Mouse (Mus musculus) left cerebral cortex, postnatal 14 days (tissue): ENCODE results near the gene Sh2d2a. TPM values are rescaled to one million over a fixed set of nuclear protein-coding genes. Genes with fewer than 3 reads are reported as not detected.
A peak's percentile ranks its signal among the peaks of the same experiment; 100 is the strongest.
"Not testable (repeated sequence)": the region's sequence is repeated elsewhere in the genome, so short reads cannot be mapped to it uniquely, and the experiment has no call there.

ENCODE experiments used
- DNase-seq, 2 experiments: peaks; one replicate each; pipeline ENCODE4 v3.0.0; 2021 to 2022; ENCODE audit warnings: low spot score in 2 of 2, mixed read lengths in 1 of 2
- intact Hi-C: fragments of 180-260 bp; cut with DNase I; formaldehyde crosslinking; loops from one replicate; pipeline ENCODE4 v1.15.1; 2025
- total RNA-seq, 2 experiments: library from RNA; stranded (reverse); gene quantifications; 2 replicates each; pipeline ENCODE4 v1.2.3; 2021

Sh2d2a gene
- total RNA-seq, 2 experiments from 2014 or later = not detected

DNA sequence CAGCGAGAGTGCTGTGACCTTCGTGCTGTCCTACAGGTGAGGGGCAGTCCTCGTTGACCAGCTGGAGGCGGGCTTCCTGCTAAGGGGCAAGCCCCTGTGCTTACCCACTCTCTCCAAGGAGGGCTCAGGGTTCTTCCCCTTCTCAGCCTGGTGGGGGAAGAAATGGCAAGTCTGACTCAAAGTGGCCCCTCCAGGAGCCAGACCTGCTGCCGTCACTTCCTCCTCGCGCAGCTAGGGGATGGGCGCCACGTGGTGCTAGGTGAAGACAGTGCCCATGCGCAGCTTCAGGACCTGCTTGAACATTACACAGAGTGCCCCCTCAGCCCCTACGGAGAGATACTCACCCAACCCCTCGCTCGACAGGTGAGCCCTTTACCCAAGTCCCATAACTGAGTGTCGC, 2.6 kb downstream of the Sh2d2a start:
- intact Hi-C loops = no loop called here

DNA sequence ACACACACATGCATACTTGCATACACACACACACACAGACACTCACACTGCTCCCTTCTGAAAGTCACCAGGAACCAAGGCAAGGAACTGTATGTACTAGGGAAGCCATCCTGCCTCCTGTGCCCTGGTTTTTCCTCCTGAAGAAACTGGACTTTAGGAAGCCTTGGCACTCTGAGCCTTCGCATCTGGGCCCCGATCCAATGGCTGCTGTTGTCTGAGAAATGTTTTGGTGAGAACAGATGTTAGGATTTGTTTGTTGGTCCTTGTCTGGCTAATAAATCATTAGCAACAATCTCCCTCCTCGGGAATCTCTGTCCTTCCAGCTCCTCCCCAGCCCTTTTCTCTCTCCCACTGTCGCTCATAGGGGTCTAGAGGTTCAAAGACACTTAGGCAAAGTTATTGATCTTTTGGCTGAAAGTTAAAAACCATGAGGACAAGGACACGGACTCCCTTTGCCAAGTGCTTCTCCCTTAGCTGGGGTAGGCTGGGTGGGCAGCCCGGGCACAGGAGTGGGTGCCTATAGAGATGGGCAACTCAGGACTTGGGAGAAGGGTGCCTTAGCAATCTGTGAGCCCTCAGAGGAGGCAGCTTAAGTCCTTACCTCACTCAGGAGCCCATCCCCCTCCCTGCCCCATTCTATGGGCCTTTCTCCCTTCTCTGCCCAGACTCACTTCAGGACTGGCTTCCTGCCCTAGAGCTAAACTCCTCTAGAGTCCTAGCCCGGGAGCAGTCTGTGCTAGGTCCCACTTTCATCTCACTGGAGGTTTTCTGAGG, 8.4 kb downstream of the Sh2d2a start:
- intact Hi-C loops = loop anchor here (5.0 kb wide), 1 partner anchor 83 kb away; no protein-coding TSS in a partner anchor
- DNase-seq = peak; percentile 11 to 22

More for the DNA sequence above, 2.6 kb downstream of the Sh2d2a start:
- DNase-seq = no peak

DNA sequence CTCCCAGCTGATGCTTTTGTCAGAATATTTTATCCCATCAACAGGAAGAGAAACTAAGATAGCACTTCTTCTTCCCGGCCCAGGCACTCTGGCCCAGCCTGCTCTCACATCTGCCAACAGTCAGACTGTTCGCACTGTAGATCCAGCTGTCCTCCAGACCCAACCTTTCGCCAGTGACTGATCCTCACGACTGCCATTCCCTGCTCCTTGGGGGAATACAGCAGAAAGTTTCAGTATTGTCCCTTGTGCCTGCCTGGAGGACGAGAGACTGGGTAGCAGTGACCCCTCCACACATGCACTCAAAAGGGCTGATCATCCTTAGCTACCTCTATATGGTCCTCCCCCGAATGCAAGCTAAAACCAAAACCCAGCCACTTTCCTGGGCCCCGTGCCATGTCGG, 9.4 kb downstream of the Sh2d2a start:
- DNase-seq = no peak
- intact Hi-C loops = loop anchor here (5.0 kb wide), 1 partner anchor 84 kb away; no protein-coding TSS in a partner anchor

DNA sequence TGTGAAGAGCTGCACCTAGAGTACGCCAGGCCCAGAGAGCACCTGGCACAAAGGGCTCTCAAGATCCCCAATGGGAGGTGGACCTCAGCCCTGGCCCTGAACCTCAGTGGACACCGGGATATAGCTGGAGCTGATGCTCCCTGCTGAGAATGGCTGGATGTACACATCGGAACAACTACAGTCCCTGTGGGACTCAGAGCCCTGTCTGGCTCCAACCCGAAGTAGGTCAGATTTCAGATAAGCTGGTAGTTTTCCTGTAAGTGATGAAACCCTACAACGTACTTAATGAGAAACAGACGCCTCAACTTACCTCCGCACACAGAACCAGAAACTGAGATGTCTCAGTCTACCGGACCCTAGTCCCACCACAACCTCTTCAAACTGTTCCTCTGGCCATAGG, 11.1 kb downstream of the Sh2d2a start:
- DNase-seq = no peak
- intact Hi-C loops = loop anchor here (5.0 kb wide), 1 partner anchor 85 kb away; no protein-coding TSS in a partner anchor

DNA sequence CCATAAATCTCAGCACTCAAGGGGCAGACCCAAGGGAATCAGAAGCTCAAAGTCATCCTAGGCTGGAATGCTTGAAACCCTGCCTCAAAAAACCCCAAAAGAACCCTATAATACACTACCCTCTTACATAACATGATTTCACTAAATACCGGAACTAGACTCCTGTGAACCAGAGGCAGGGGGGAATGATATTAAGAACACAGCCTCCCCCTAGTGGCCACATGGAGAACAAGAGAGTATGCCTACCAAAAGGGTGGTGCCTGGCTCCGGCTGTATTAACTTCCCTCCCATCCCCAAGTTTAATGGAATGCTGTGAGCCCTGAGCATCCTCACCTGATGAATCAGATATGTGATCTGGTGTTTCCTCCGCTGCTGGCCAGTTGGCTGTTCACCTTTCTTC, 13.3 kb downstream of the Sh2d2a start:
- intact Hi-C loops = loop anchor here (5.0 kb wide), 1 partner anchor 88 kb away; no protein-coding TSS in a partner anchor
- DNase-seq = peak; percentile 79 to 80

DNA sequence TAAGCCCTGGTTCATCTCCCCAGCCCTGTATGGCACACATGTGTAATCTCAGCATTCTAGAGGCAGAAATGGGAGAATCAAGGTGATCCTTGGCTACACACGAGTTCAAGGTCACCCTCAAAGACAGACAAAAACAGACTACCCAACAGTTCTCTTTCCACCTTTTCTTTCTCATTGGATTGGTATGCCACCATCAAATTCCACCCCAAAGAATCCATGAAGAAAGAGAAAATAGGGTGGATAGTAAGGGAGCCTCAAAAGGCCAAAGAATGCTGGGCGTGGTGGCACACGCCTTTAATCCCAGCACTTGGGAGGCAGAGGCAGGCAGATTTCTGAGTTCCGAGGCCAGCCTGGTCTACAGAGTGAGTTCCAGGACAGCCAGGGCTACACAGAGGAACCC, 17.6 kb downstream of the Sh2d2a start:
- DNase-seq, intact Hi-C loops: not testable (repeated sequence)

DNA sequence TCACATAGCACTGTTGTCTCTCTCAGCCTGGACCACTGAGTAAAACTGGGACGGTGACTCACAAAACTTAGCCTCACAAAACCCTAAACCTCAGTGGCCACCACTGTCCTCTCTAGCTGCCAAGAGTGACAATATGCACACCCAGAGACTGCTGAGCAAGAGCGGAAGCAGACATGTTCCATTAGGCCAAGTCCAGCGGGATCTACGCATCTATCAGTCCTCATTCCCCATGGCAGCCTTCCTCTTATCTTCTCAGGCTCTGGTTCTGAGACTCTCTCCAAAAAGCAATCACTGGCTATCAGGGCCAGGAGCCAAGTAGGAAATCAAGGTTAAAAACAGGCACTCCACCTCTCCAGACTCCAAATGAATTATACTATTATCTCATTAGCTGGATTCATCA, 31.2 kb downstream of the Sh2d2a start:
- no peak for DNase-seq
- intact Hi-C loops = no loop called here

DNA sequence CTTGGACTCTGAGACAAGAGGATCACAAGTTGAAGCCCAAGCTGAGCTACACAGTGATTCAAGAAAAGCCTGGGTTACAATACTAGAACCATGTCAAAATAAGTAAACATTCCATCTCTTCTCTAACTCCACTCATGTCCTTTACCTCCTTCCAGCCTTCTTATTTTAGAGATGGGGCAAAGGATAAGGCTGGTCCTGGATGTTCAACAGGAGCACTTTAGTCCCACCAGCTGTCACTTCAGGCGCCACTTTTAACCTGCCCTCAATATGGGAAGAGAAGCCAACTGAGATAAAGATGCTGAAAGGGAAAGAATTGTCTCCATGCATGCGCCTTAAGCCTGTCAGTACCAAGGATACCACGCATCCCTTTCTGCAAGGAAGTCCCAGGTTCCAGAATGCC, 37.7 kb downstream of the Sh2d2a start:
- no peak for DNase-seq
- intact Hi-C loops = loop anchor here (2.0 kb wide), 1 partner anchor 47 kb away; the partner anchor contains the start of genes Isg20l2 and Rrnad1

DNA sequence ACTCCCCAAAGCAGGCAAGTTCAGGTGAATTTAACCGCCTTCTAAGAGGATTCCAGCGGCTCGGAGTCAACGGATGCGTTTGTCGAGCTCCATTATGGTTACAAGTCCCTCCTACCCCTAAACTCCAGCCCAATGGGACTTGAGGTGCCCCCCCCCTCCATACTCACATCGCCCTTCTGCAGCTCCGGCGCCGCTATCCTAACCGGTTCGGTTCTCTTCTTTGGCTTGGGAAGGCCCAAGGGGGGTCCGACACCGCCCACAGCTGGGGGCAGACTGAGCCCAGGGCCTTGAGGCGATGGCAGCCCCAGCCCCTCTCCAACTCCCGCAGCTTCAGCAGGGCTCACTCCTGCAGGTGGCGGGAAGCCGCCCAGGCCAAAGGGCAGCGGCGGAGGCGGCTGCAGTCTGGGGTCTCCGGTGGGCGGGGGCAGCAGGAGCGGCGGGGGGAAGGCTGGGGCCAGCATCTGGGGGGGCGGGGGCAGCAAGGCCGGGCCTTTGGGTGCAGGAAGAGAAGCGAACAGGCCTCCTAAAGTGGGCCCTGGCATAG, 38.2 kb downstream of the Sh2d2a start:
- DNase-seq = peak; percentile 34 to 60
- intact Hi-C loops = loop anchor here (2.0 kb wide), 1 partner anchor 46 kb away; the partner anchor contains the start of genes Isg20l2 and Rrnad1

DNA sequence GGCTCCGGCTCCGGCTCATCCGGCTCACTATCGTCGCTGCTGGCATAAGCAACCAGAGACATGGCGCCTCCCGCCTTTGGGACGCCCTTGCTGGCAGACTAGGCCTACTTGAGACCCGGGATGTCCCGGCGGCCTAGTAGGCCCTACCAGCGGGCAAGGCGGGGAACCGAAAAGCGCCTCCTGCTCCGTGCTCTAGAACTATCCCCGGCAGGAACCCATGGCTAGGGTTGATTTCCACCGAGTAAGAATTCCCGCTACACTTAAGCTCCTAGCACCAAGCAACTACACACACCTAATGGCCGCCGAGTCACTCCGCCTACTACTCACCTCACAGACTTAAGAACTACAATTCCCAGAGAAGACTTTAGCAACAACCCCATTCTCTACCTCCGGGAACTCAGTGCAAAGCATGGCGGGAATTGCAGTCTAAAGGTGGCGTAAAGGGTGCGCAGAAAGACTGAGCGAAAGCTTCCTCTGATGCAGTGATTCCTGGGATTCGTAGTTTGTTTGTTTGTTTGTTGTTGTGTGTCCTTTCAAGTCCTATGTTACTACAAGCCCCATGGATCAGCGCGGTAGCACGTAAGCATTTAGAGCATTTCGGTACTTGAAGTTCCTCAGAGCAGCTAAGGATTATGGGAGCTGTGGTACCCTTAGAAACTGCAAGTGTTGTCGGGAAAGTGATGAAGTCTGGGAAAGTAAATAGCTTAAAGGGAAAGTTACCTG, 38.9 kb downstream of the Sh2d2a start, which contains the start of gene Prcc:
Prcc (minus strand) TSS at position 328 of the 723 bp plus-strand sequence.
- peak; percentile 92 to 99 for DNase-seq
- intact Hi-C loops = loop anchor here (2.0 kb wide), 1 partner anchor 45 kb away; the partner anchor contains the start of genes Isg20l2 and Rrnad1

DNA sequence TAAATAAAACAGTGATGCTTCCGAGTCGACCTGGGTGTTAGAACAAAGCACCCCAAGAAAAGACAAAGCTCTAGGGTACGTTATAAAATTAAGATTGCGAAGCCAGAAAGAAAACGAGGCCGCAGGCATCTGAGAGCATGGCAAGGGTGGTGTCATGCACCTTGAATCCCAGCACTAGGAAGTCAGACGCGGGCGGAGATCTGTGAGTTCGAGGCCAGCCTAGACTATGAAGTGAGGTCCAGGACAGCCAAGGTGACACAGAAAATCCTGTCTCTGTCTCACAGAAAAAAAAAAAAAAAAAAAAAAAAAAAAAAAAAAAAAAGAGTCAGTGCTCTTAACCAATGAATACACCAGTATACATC, 39.4 kb downstream of the Sh2d2a start:
- intact Hi-C loops = no loop called here

DNA sequence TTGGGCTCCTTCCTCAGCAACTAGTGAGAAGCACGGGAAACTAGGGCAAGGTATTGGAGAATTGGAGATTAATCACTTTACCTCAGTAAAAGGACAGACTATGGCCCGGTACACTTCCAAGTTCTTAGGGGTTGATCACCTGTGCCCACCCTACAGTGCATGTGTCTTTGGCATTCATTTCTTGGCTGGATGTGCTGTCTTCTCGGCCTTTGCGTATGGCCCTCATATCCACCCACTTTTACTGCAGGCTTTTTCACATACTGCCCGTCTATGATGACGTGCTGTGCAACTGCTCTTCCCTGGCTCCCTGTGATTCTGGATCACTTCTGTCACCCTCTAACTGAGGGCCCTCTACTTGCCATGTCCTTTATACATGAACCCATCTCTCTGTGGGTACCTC, 39.9 kb downstream of the Sh2d2a start:
- intact Hi-C loops = no loop called here
- DNase-seq = no peak

More for the DNA sequence above, 39.4 kb downstream of the Sh2d2a start:
- no peak for DNase-seq

DNA sequence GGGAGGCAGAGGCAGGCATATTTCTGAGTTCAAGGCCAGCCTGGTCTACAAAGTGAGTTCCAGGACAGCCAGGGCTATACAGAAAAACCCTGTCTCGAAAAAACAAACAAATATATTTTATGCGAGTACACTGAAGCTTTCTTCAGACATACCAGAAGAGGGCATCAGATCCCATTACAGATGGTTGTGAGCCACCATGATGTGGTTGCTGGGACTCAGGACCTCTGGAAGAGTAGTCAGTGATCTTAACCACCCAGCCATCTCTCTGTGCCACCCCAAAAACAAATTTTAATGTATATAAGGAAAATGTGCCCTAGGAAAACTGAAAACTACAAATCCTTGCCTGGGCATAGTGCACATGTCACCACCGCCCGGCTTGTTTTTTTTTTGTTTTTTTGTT, 40.8 kb downstream of the Sh2d2a start:
- DNase-seq, intact Hi-C loops: not testable (repeated sequence)

DNA sequence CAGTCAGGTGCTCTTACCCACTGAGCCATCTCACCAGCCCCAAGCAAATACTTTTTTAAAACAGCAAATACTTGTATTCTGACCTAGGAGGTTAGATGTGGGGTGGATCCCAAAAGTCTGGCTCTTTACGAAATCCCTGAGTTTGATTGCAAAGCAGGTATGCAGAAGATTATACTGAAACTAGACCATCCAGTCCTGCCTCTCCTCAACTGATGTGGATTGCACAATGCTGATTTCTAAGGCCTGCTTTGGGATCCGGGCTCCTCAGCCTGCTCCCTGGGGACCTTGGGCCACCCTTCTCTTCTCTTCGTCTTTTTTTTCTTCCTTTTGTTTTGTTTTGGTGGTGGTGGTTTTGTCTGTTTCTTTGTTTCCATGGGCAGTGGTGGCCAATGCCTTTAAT, 44.9 kb downstream of the Sh2d2a start:
- intact Hi-C loops = no loop called here

DNA sequence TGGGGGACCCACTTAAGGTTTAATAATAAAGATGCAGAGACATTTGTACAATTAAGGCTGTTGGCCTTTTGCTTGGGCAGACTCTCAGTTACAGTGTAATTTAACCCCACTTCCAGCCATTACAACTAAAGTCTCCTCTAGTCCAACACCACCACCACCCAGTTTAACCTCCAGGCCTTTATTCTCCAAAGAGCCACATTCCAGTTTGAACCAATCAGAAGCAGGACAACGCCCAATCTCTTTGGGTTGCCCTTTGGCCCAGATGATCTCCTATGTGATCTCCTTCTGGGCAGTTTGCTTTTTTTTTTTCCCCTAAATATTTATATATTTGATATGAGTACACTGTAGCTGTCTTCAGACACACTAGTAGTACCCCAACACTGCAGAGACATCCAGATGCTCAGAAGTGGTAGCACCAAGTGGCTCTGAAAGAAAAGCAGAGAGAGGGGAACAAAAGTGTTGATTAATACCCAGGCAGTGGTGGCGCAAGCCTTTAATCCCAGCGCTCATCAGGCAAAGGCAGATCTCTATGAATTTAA, 46.9 kb downstream of the Sh2d2a start:
- intact Hi-C loops = no loop called here
- DNase-seq = no peak

More for the DNA sequence above, 44.9 kb downstream of the Sh2d2a start:
- DNase-seq = no peak

DNA sequence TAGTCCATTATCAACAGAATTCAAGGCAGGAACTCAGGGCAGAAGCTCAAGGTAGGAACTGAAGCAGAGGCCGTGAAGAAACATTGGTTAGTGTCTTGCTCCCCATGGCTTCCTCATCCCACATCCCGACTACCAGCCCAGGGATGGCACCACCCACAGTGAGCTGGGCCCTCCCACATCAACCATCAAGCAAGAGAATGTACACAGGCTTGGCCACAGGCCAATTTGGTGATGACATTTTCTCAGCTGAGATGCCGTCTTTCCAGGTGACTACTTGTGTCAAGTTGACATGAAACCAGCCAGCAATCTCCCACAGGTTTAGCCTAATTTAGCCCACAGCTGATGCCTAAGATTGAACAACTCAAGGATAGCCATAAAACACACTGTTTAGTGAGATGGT, 52.7 kb downstream of the Sh2d2a start:
- DNase-seq = no peak
- intact Hi-C loops = no loop called here

DNA sequence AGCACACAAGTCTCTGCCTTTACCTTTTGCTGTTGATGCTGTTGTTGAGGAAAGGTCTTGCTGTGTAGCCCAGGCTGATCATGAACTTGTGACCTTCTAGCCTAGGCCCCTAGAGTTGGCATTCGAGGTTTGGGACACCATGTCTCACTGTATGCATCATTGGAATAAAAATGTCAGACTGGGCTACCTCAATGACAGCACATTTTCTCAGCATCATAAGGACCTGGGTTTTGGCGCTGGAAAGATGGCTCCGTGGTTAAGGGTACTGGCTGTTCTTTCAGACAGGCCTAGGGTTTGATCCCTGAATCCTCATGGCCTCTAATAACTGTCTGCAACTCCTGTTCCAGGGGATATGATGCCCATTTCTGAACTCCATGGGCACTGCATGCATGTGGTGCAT, 53.2 kb downstream of the Sh2d2a start:
- intact Hi-C loops = no loop called here
- no peak for DNase-seq

DNA sequence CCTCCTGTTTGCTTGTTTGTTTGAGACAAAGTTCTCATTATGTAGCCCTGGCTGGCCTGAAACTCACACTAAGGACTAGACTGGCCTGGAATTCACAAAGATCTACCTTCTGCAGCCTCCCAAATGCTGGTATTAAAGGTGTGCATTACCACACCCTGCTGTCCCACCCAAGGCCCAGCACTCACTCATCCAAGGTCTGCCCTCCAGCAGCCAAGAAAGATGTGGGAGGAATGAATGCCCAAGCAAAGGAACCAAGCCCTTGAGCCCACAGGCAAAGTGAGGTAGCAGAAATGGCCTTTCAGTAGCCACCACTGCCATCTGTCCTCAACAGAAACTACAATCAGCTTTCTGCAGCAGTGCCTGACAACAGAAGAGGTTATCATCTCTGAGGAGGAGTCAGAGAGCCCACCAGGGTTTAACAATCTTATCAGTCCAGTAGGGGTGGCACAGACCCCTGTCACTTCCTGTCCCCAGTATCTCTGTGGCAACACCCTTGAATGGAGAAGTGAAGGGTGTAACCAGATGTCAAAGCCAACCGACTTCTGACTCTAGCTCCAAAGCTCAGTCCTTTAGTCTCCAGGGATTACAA, 54.6 kb downstream of the Sh2d2a start:
- no peak for DNase-seq
- intact Hi-C loops = no loop called here

DNA sequence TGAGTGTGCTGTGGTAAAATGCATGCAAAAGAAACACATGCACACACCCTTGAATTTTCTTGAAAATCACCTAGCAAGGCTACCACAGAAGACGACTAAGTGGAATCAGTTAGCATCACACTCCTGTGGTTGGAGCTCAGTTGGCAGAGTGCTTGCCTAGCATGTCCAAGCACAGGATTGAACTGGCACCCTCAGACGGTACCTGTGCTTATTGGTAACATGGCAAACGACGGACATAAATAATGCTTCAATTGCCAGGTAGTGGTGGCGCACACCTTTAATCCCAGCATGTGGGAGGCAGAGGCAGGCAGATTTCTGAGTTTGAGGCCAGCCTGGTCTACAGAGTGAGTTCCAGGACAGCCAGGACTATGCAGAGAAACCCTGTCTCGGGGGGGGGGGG, 55.4 kb downstream of the Sh2d2a start:
- DNase-seq, intact Hi-C loops: not testable (repeated sequence)
